Mouse (Mus musculus) CH12.LX (cell line): ENCODE measurements at regions not wholly inside any gene's neighbourhood (a gene's known extent, or its start where the extent isn't known, plus 50 kb on each side); places are given as distances from the start of the nearest gene placed in this dataset.

Experiments used
- DNase-seq: peaks from one replicate; pipeline ENCODE4 v3.0.0-alpha.2; 2013; ENCODE audit errors: extremely low read depth
- H3K27ac ChIP-seq: 2 replicates; pipeline ENCODE4 v1.5.1; 2012; ENCODE audit warnings: low read depth, mild to moderate bottlenecking, control low read depth, moderate library complexity; ENCODE audit not compliant: insufficient read depth
- H3K27me3 ChIP-seq: replicated peaks from 2 replicates; pipeline ENCODE3; 2012; ENCODE audit warnings: inconsistent platforms
- H3K36me3 ChIP-seq, 2 experiments: replicated peaks in 1 of 2; 2 replicates each; pipeline versions ENCODE3 to v1.6.1; 2012; ENCODE audit warnings: inconsistent platforms in 1 of 2, low read length in 1 of 2, mild to moderate bottlenecking in 1 of 2, mixed read lengths in 1 of 2, moderate library complexity in 1 of 2; ENCODE audit not compliant: control insufficient read depth in 1 of 2, insufficient read depth in 1 of 2
- H3K4me1 ChIP-seq, 2 experiments: 2 replicates each; pipeline ENCODE4 v1.6.1; 2012; ENCODE audit warnings: inconsistent platforms in 1 of 2, moderate library complexity in 1 of 2; ENCODE audit not compliant: insufficient read depth in 2 of 2, control insufficient read depth in 1 of 2
- H3K4me2 ChIP-seq: 2 replicates; pipeline ENCODE4 v1.6.1; 2012; ENCODE audit warnings: low read depth, mild to moderate bottlenecking, control low read depth; ENCODE audit not compliant: poor library complexity, insufficient read depth, severe bottlenecking
- H3K4me3 ChIP-seq, 3 experiments: fragments of 150-350 bp in 1 of 3; sonication (generic) in 1 of 3; replicated peaks in 1 of 3; 2 replicates each; pipeline versions ENCODE3 to v1.5.1; 2011 to 2012; ENCODE audit warnings: low read depth in 2 of 3, low read length in 2 of 3, mild to moderate bottlenecking in 2 of 3, moderate library complexity in 2 of 3, control low read depth in 1 of 3, improper control_type of control experiment in 1 of 3, inconsistent platforms in 1 of 3, mixed read lengths in 1 of 3; ENCODE audit not compliant: poor library complexity in 1 of 3
- H3K79me2 ChIP-seq: replicated peaks from 2 replicates; pipeline ENCODE4 v1.6.1; 2012; ENCODE audit warnings: mild to moderate bottlenecking, moderate library complexity; ENCODE audit not compliant: control insufficient read depth, poor library complexity, insufficient read depth, severe bottlenecking; ENCODE audit errors: extremely low read depth
- H3K9ac ChIP-seq: 2 replicates; pipeline ENCODE4 v1.6.1; 2012; ENCODE audit warnings: low read depth, mild to moderate bottlenecking, control low read depth, moderate library complexity; ENCODE audit not compliant: insufficient read depth
- H3K9me3 ChIP-seq: replicated peaks from 2 replicates; pipeline ENCODE3; 2012; ENCODE audit warnings: low read length, inconsistent platforms, mixed read lengths
- CHD1 ChIP-seq: IDR thresholded peaks from 2 replicates; pipeline ENCODE4 v1.6.1; 2012; ENCODE audit warnings: low read depth, low read length, improper control_type of control experiment, inconsistent platforms
- E2F4 ChIP-seq: IDR thresholded peaks from 2 replicates; pipeline ENCODE4 v1.6.1; 2011; ENCODE audit warnings: low read depth, low read length, improper control_type of control experiment; ENCODE audit not compliant: insufficient replicate concordance
- ELF1 ChIP-seq: IDR thresholded peaks from 2 replicates; pipeline ENCODE4 v1.6.1; 2014; ENCODE audit warnings: low read depth, mild to moderate bottlenecking, inconsistent platforms, low read length, improper control_type of control experiment
- EP300 ChIP-seq: IDR thresholded peaks from 2 replicates; pipeline ENCODE4 v1.6.1; 2011; ENCODE audit warnings: low read length, improper control_type of control experiment
- IRF4 ChIP-seq: IDR thresholded peaks from 2 replicates; pipeline ENCODE4 v1.6.1; 2014; ENCODE audit warnings: low read depth, mild to moderate bottlenecking, inconsistent platforms, low read length, improper control_type of control experiment
- JUN ChIP-seq: IDR thresholded peaks from 2 replicates; pipeline ENCODE4 v1.6.1; 2011; ENCODE audit warnings: low read depth, mild to moderate bottlenecking, low read length, improper control_type of control experiment, moderate library complexity; ENCODE audit not compliant: insufficient read depth
- KAT2A ChIP-seq: IDR thresholded peaks from 2 replicates; pipeline ENCODE4 v1.6.1; 2012; ENCODE audit warnings: low read length, improper control_type of control experiment, inconsistent platforms; ENCODE audit not compliant: insufficient replicate concordance
- MAX ChIP-seq: IDR thresholded peaks from 2 replicates; pipeline ENCODE4 v1.6.1; 2011; ENCODE audit warnings: low read length, improper control_type of control experiment
- MXI1 ChIP-seq: IDR thresholded peaks from 2 replicates; pipeline ENCODE4 v1.6.1; 2011; ENCODE audit warnings: mild to moderate bottlenecking, low read depth, low read length, improper control_type of control experiment
- MYC ChIP-seq: IDR thresholded peaks from 2 replicates; pipeline ENCODE4 v1.6.1; 2011; ENCODE audit warnings: low read depth, mild to moderate bottlenecking, improper control_type of control experiment, low read length
- NELFE ChIP-seq: IDR thresholded peaks from 2 replicates; pipeline ENCODE4 v1.6.1; 2011; ENCODE audit warnings: low read depth, low read length, improper control_type of control experiment
- NRF1 ChIP-seq: IDR thresholded peaks from 2 replicates; pipeline ENCODE4 v1.6.1; 2014; ENCODE audit warnings: low read depth, mild to moderate bottlenecking, inconsistent platforms, low read length, improper control_type of control experiment, moderate library complexity
- PAX5 ChIP-seq: IDR thresholded peaks from 2 replicates; pipeline ENCODE4 v1.6.1; 2012; ENCODE audit warnings: low read length, inconsistent platforms, mixed read lengths
- POLR2A ChIP-seq: IDR thresholded peaks from 2 replicates; pipeline ENCODE4 v1.6.1; 2011; ENCODE audit warnings: low read depth, mild to moderate bottlenecking, improper control_type of control experiment, low read length
- POLR2AphosphoS2 ChIP-seq: IDR thresholded peaks from 2 replicates; pipeline ENCODE4 v1.6.1; 2011; ENCODE audit warnings: low read depth, low read length, improper control_type of control experiment
- RCOR1 ChIP-seq: conservative IDR thresholded peaks from 2 replicates; pipeline ENCODE4 v1.6.1; 2012; ENCODE audit warnings: low read depth, mild to moderate bottlenecking, inconsistent platforms, low read length, improper control_type of control experiment
- SIN3A ChIP-seq: IDR thresholded peaks from 2 replicates; pipeline ENCODE4 v1.6.1; 2012; ENCODE audit warnings: low read length, improper control_type of control experiment, inconsistent platforms
- TCF12 ChIP-seq: IDR thresholded peaks from 2 replicates; pipeline ENCODE4 v1.6.1; 2014; ENCODE audit warnings: low read depth, mild to moderate bottlenecking, inconsistent platforms, low read length, improper control_type of control experiment
- USF1 ChIP-seq: IDR thresholded peaks from 2 replicates; pipeline ENCODE4 v1.6.1; 2014; ENCODE audit warnings: low read depth, mild to moderate bottlenecking, inconsistent platforms, low read length, improper control_type of control experiment
- ZC3H11A ChIP-seq: IDR thresholded peaks from 2 replicates; pipeline ENCODE4 v1.6.1; 2012; ENCODE audit warnings: low read depth, mild to moderate bottlenecking, inconsistent platforms, low read length, improper control_type of control experiment
- ZKSCAN1 ChIP-seq: IDR thresholded peaks from 2 replicates; pipeline ENCODE4 v1.6.1; 2012; ENCODE audit warnings: low read depth, inconsistent platforms, low read length, improper control_type of control experiment, borderline replicate concordance
- dilution Hi-C: fragments of 300-500 bp; cut with MboI; formaldehyde crosslinking; loops from 2 replicates; pipeline ENCODE4 v1.14.3; 2020; ENCODE audit warnings: low sequenced_read_pairs; ENCODE audit not compliant: extremely low pct_unique_long_range_greater_than_20kb, extremely low pct_ligation_motif_present
- in situ Hi-C: fragments of 300-500 bp; cut with MboI; formaldehyde crosslinking; loops from 3 replicates; pipeline ENCODE4 v1.14.3; 2019; ENCODE audit warnings: low sequenced_read_pairs, low pct_ligation_motif_present, low pct_unique_long_range_greater_than_20kb, mixed read lengths

GRCm38 (mm10) chr16:95863565-95863964 is 127.2 kb downstream of the Psmg1 start:
- no peak overlapping the region for H3K4me2 ChIP-seq
- no peaks in the 10 kb centered on the region for H3K79me2 ChIP-seq
- dilution Hi-C loops (no loop called here), in situ Hi-C loops (no loop called here)
- peaks cover 4 to 20% of the 10 kb centered on the region in 2 experiments for H3K4me1 ChIP-seq
- H3K9ac ChIP-seq, result no peak overlapping the region
- H3K4me3 ChIP-seq, result no peak overlapping the region
- no peaks in the 10 kb centered on the region for H3K27me3 ChIP-seq
- H3K27ac ChIP-seq, result no peak overlapping the region
- no peak for TF ChIP-seq MXI1
- no peak for TF ChIP-seq EP300
- TF ChIP-seq E2F4, result no peak
- TF ChIP-seq ELF1, result no peak
- no peak for TF ChIP-seq SIN3A
- no peak for TF ChIP-seq NELFE
- TF ChIP-seq ZC3H11A, result no peak
- no peak for TF ChIP-seq POLR2A
- no peak for TF ChIP-seq IRF4
- H3K36me3 ChIP-seq, result peaks cover 0 to under 1% of the 10 kb centered on the region in 2 experiments
- H3K9me3 ChIP-seq, result no peaks in the 10 kb centered on the region
- no peak for DNase-seq

- H3K79me2 ChIP-seq, result no peaks in the 10 kb centered on the region
- no peaks in the 10 kb centered on the region for H3K36me3 ChIP-seq
- TF ChIP-seq KAT2A, result no peak
- no peak for TF ChIP-seq CHD1
- no peak for TF ChIP-seq MYC
- no peak for TF ChIP-seq RCOR1
- no peak for TF ChIP-seq USF1
- no peak for TF ChIP-seq ELF1
- TF ChIP-seq MXI1, result no peak
- TF ChIP-seq ZKSCAN1, result no peak
- TF ChIP-seq NRF1, result no peak
- no peak for TF ChIP-seq PAX5
- no peak for TF ChIP-seq EP300
- no peak for TF ChIP-seq TCF12
- TF ChIP-seq JUN, result no peak
- TF ChIP-seq POLR2AphosphoS2, result no peak
- TF ChIP-seq MAX, result no peak
- no peak for TF ChIP-seq IRF4
- TF ChIP-seq, all 38 proteins: peak for 0
- peaks cover 3 to 20% of the 10 kb centered on the region in 2 experiments for H3K4me1 ChIP-seq
- dilution Hi-C loops, result no loop called here
- H3K9me3 ChIP-seq, result no peaks in the 10 kb centered on the region
- H3K9ac ChIP-seq, result no peak overlapping the region
- no peaks in the 10 kb centered on the region for H3K27me3 ChIP-seq
- H3K4me2 ChIP-seq, result no peak overlapping the region
- no peak overlapping the region for H3K4me3 ChIP-seq
- DNase-seq, result no peak
- no peak overlapping the region for H3K27ac ChIP-seq
- in situ Hi-C loops, result no loop called here
These were observed 128.1 kb downstream of the Psmg1 start for GRCm38 (mm10) chr16:95862621-95863020.
